Mouse (Mus musculus) midbrain, embryonic 14.5 days (tissue): ENCODE data around the gene Nat8f6. TPM values are rescaled to one million over a fixed set of nuclear protein-coding genes. Genes with fewer than 3 reads are reported as not detected.
"Not testable (repeated sequence)": the region's sequence is repeated elsewhere in the genome, so short reads cannot be mapped to it uniquely, and the experiment has no call there.

ENCODE experiments used
- ATAC-seq: fragments of 200-750 bp; cut with Nextera tagmentation; 2 replicates; pipeline ENCODE4 v1.8.0; 2017; ENCODE audit warnings: moderate number of reproducible peaks, moderate library complexity; ENCODE audit not compliant: low FRiP score, low TSS enrichment
- DNase-seq: peaks from one replicate; pipeline ENCODE4 v3.0.0-alpha.2; 2015
- H3K27ac ChIP-seq: fragments of 300-500 bp; sonication (generic); replicated peaks from 2 replicates; pipeline ENCODE4 v1.5.1; 2014; ENCODE audit warnings: mild to moderate bottlenecking, low read depth, low read length, moderate library complexity
- H3K27me3 ChIP-seq: fragments of 300-500 bp; sonication (generic); 2 replicates; pipeline ENCODE4 v1.6.1; 2014; ENCODE audit warnings: low read length, control low read depth, mixed read lengths; ENCODE audit not compliant: control insufficient read depth, insufficient read depth
- H3K36me3 ChIP-seq: fragments of 300-500 bp; sonication (generic); 2 replicates; pipeline ENCODE4 v1.6.1; 2014; ENCODE audit warnings: low read length, control low read depth; ENCODE audit not compliant: control insufficient read depth, insufficient read depth
- H3K4me1 ChIP-seq: fragments of 300-500 bp; sonication (generic); 2 replicates; pipeline ENCODE4 v1.6.1; 2014; ENCODE audit warnings: mild to moderate bottlenecking, antibody characterized with exemption, low read length, control low read depth; ENCODE audit not compliant: control insufficient read depth, insufficient read depth
- H3K4me2 ChIP-seq: fragments of 300-500 bp; sonication (generic); 2 replicates; pipeline ENCODE4 v1.6.1; 2014; ENCODE audit warnings: mild to moderate bottlenecking, low read length, moderate library complexity
- H3K4me3 ChIP-seq: fragments of 300-500 bp; sonication (generic); replicated peaks from 2 replicates; pipeline ENCODE4 v1.5.1; 2014; ENCODE audit warnings: low read depth, low read length
- H3K9ac ChIP-seq: fragments of 300-500 bp; sonication (generic); replicated peaks from 2 replicates; pipeline ENCODE4 v1.6.1; 2014; ENCODE audit warnings: mild to moderate bottlenecking, low read length, moderate library complexity
- H3K9me3 ChIP-seq: fragments of 300-500 bp; sonication (generic); 2 replicates; pipeline ENCODE4 v1.6.1; 2016; ENCODE audit warnings: low read length, control low read depth, mixed read lengths; ENCODE audit not compliant: control insufficient read depth
- WGBS: fragments of 180-500 bp; shearing (Covaris S2); extraction: QIAGEN DNeasy Blood & Tissue Kit; methylation state at CpG from one replicate; pipeline ENCODE4 v1.1.7; 2014; 5-methylcytosine and 5-hydroxymethylcytosine counted together
- polyA plus RNA-seq: library from polyadenylated mRNA; unstranded; fragments of >200 nt; fragmentation: Nextera tagmentation; extraction: Ambion mirVana; gene quantifications from 2 replicates; pipeline ENCODE4 v1.2.1, GENCODE M21; 2014

Gene Nat8f6
- polyA plus RNA-seq, 1 experiment from 2014 or later = not detected

DNA sequence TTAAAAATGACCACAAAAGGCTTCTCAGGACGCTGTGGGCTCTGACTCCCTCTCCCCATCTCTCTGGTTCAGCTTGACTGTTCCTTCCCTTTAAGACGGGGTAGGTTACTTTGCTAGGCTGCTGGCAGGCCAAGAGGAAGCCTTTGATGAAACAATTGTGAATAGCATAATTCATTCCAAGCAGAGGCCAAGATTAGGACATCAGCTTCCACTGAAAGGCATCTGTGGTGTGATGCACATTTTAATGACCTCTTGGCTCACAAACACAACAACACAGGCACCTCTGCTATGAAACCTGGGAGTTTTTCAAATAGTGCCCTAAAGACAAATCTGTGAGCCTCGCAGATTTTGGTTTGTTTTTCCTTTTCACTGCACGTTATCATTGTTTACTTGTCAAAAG, 19.2 kb upstream of the Nat8f6 start:
- WGBS = 31% methylated on average over 4 of the region's 4 CpGs

DNA sequence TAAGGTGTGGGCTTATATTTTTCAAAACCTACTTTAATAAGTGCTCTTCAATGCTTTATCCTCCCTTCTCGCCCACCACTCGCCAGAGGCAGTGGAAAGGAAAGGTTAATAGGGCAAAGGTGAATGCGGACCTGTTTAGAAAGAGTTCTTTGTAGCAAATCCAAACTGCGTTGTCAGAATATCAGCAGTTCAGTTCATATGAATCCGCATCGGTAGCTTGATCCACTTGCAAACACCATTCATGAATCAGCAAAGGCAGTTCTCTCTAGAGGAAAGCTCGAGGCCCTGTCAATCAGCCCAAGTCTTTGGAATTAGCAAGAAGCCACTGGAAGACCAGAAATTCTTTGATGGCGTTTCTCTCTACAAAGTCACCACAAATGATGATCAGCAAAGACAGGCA, 17.9 kb upstream of the Nat8f6 start:
- H3K4me3 ChIP-seq = no peak overlapping the region
- DNase-seq = no peak
- no peaks in the 10 kb centered on the region for H3K9me3 ChIP-seq
- H3K36me3 ChIP-seq = no peaks in the 10 kb centered on the region
- 58% methylated on average over 8 of the region's 8 CpGs for WGBS
- no peaks in the 10 kb centered on the region for H3K27me3 ChIP-seq
- H3K27ac ChIP-seq = no peak overlapping the region
- ATAC-seq = no peak
- no peak overlapping the region for H3K4me2 ChIP-seq
- no peaks in the 10 kb centered on the region for H3K4me1 ChIP-seq
- H3K9ac ChIP-seq = no peak overlapping the region

More for the DNA sequence above, 19.2 kb upstream of the Nat8f6 start:
- H3K36me3 ChIP-seq = no peaks in the 10 kb centered on the region
- no peak overlapping the region for H3K9ac ChIP-seq
- no peaks in the 10 kb centered on the region for H3K9me3 ChIP-seq
- no peak overlapping the region for H3K4me2 ChIP-seq
- no peaks in the 10 kb centered on the region for H3K27me3 ChIP-seq
- DNase-seq = peak; percentile 41
- ATAC-seq = no peak
- H3K27ac ChIP-seq = no peak overlapping the region
- no peaks in the 10 kb centered on the region for H3K4me1 ChIP-seq
- H3K4me3 ChIP-seq = no peak overlapping the region

GRCm38 (mm10) chr6:85837307-85837706, 16.6 kb upstream of the Nat8f6 start:
- not testable (repeated sequence) for H3K4me2 ChIP-seq, H3K9ac ChIP-seq, H3K9me3 ChIP-seq, H3K4me1 ChIP-seq, ATAC-seq, H3K27ac ChIP-seq, H3K27me3 ChIP-seq, H3K4me3 ChIP-seq, H3K36me3 ChIP-seq
- DNase-seq = peak; percentile 63
- 10% methylated on average over 12 of the region's 12 CpGs for WGBS

DNA sequence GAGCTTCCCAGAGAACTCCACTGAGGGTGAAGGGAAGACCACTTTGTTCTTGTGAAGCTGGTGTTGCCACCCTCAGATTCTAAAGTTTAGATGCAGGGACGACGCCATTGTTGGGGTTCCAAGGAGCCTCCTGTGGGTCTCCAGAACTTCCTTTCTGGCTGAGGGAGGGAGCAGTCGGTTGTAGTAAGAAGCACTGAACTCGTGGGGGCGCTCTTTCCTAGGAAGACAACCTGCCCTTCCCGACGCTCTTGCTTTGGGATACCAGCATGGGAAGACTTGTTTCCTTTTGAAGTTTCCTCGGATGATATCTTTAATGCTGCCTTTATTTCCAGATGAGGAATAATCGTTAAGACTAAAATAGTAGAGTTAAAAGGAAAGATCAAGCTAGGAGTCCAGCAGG, 16.1 kb upstream of the Nat8f6 start:
- not testable (repeated sequence) for H3K4me2 ChIP-seq, H3K27me3 ChIP-seq, H3K4me1 ChIP-seq, H3K9me3 ChIP-seq, ATAC-seq, H3K4me3 ChIP-seq, H3K36me3 ChIP-seq, H3K27ac ChIP-seq, H3K9ac ChIP-seq
- DNase-seq = peak; percentile 28
- 18% methylated on average over 9 of the region's 9 CpGs for WGBS

GRCm38 (mm10) chr6:85836098-85836497, 15.3 kb upstream of the Nat8f6 start:
- H3K4me2 ChIP-seq, H3K27me3 ChIP-seq, DNase-seq, H3K9me3 ChIP-seq, H3K4me1 ChIP-seq, H3K9ac ChIP-seq, H3K4me3 ChIP-seq, H3K36me3 ChIP-seq, H3K27ac ChIP-seq, ATAC-seq: not testable (repeated sequence)
- 91% methylated on average over 5 of the region's 5 CpGs for WGBS

- not testable (repeated sequence) for DNase-seq, H3K4me2 ChIP-seq, H3K4me3 ChIP-seq, H3K27me3 ChIP-seq, ATAC-seq, H3K9ac ChIP-seq, H3K4me1 ChIP-seq, H3K27ac ChIP-seq, H3K36me3 ChIP-seq, H3K9me3 ChIP-seq
- WGBS = 93% methylated on average over 1 of the region's 2 CpGs
Observed at GRCm38 (mm10) chr6:85835104-85835503, 14.3 kb upstream of the Nat8f6 start.

DNA sequence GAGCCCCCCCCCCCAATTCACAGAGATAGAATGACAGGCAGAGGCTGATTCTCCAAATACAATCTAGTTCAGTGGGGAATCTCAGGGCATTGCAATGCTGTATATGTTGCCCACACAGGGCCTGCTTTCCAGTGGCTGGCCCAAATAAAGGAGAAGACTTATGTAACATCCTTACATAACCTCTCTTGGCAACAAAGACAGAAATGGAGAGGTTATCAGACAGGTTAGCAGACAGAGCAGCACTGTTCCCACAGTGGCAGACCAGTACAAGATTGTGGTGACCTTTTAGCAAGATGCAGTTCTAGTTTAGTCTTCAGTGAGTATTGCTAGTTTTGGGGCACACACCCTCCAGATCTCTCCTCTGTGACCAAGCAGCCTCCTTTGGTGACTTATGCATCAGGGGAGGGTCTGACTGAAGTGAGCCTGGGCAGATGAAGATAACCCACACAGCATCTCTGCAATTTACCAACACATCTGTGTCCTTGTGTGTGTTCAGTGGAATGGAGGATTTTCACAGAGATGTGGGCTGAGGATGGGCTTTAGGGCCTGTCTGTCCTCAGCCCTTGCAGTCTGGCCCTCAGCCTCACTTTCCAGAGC, 13.8 kb upstream of the Nat8f6 start:
- not testable (repeated sequence) for H3K4me1 ChIP-seq, H3K9me3 ChIP-seq, H3K27ac ChIP-seq, H3K36me3 ChIP-seq, ATAC-seq, H3K27me3 ChIP-seq, H3K4me3 ChIP-seq, H3K9ac ChIP-seq, H3K4me2 ChIP-seq, DNase-seq

DNA sequence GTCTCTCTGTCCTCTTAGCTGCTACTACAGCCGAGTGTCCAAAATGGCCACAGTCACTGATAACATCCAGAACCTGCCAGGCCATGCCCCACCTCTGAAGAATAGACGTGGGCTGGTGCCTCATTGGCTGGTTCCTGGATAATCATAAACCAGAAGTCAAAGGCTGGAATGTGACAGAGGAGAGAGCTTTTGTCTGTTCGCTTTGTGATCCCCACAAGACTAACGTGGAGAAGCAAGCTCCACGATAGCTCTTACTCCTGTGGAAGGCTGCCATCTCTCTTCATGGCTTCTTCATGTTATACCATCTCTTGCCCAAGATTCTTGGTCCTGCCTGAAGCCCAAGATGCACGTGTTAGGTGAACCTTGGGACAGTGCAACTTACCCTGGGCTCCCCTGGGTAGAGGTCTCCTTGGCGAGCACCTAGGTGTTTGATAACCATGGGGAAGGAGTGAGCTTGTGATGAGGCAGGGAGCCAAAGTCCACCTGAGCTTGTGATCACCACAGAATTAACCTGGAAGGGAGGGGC, 11.1 kb upstream of the Nat8f6 start, which contains the start of gene Nat8:
Gene Nat8 (minus strand): TSS at position 287 of the 526 bp plus-strand sequence.
- Histone ChIP-seq H3K36me3 (no peaks in the 10 kb centered on the region), H3K9me3 (no peaks in the 10 kb centered on the region), H3K9ac (no peak within 1 kb of the TSS), H3K27me3 (no peaks in the 10 kb centered on the region), H3K4me3 (no peak within 1 kb of the TSS), H3K4me2 (no peak within 1 kb of the TSS), H3K4me1 (no peaks in the 10 kb centered on the region), H3K27ac (no peak within 1 kb of the TSS)
- ATAC-seq (no peak), DNase-seq (no peak)
- 82% methylated on average over 7 of the region's 7 CpGs for WGBS

GRCm38 (mm10) chr6:85829462-85829861, 8.7 kb upstream of the Nat8f6 start:
- H3K9ac ChIP-seq = no peak overlapping the region
- DNase-seq = no peak
- H3K4me2 ChIP-seq = no peak overlapping the region
- no peak overlapping the region for H3K4me3 ChIP-seq
- ATAC-seq = no peak
- H3K9me3 ChIP-seq = no peaks in the 10 kb centered on the region
- H3K27me3 ChIP-seq = no peaks in the 10 kb centered on the region
- H3K27ac ChIP-seq = no peak overlapping the region
- WGBS = 59% methylated on average over 1 of the region's 1 CpGs
- H3K4me1 ChIP-seq = no peaks in the 10 kb centered on the region
- H3K36me3 ChIP-seq = no peaks in the 10 kb centered on the region
